Mouse (Mus musculus) urinary bladder, postnatal 36 days (tissue): ENCODE results near the gene Aicda.
A peak's percentile ranks its signal among the peaks of the same experiment; 100 is the strongest.

ENCODE experiments used
- DNase-seq, 2 experiments: peaks; one replicate each; pipeline ENCODE4 v3.0.0; 2022; ENCODE audit warnings: low spot score in 2 of 2, mixed read lengths in 1 of 2

Gene Aicda

GRCm38 (mm10) chr6:122601031-122601430 lies 47.4 kb downstream of the Aicda start:
- no peak for DNase-seq

- DNase-seq: no peak
Measured at GRCm38 (mm10) chr6:122601615-122602014, 48.0 kb downstream of the Aicda start.

GRCm38 (mm10) chr6:122602242-122602991 lies 48.8 kb downstream of the Aicda start, which contains the start of gene Apobec1:
TSS of gene Apobec1 (minus strand) at chr6:122602444.
- DNase-seq: peak; percentile 65 to 81

- DNase-seq: no peak
Measured at GRCm38 (mm10) chr6:122602992-122603322, 49.4 kb downstream of the Aicda start.

- no peak for DNase-seq
Measured at GRCm38 (mm10) chr6:122604260-122604659, 50.7 kb downstream of the Aicda start.

- DNase-seq: no peak
Measured at GRCm38 (mm10) chr6:122605483-122605882, 51.9 kb downstream of the Aicda start.

- no peak for DNase-seq
Measured at GRCm38 (mm10) chr6:122606661-122607060, 53.1 kb downstream of the Aicda start.

- DNase-seq: no peak
Measured at GRCm38 (mm10) chr6:122607700-122608099, 54.1 kb downstream of the Aicda start.

- DNase-seq: no peak
Measured at GRCm38 (mm10) chr6:122608434-122609376, 55.1 kb downstream of the Aicda start.

GRCm38 (mm10) chr6:122609377-122609728 lies 55.8 kb downstream of the Aicda start:
- DNase-seq: no peak

GRCm38 (mm10) chr6:122609771-122610170 lies 56.2 kb downstream of the Aicda start, which contains the start of gene Gdf3:
TSS of gene Gdf3 (minus strand) at chr6:122610087.
- DNase-seq: no peak

- DNase-seq: no peak
Measured at GRCm38 (mm10) chr6:122612426-122612825, 58.8 kb downstream of the Aicda start.
